Mouse (Mus musculus) layer of hippocampus, adult 9-11 months (tissue): ENCODE measurements around the gene C6.

ENCODE experiments used
- DNase-seq: peaks from one replicate; pipeline ENCODE4 v3.0.0; 2022

Gene C6

DNA sequence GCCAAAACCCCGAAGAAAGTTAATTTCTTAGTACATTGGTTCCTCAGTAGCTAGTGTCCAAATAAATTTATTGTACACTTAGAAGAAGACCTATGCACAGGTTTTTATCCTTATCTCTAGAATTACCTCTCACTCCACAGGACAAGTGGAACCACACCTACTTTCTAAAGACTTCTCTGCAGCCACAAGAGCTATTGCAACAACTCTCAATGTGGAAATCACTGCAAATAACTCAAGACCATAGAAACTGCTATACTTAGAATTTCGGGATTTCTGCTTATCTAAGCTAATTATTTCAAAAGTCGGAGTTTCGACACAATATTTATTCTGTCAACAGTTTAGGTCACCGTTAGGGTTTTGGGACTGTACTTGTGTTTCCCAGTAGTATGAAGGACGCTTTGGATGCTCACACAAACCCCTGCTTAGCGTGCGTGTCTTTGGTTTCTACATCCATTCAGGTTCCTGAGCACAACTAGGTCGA is at the start of gene C6:
Gene C6 (plus strand): TSS at position 346 of the 481 bp plus-strand sequence.
- DNase-seq, result no peak

DNA sequence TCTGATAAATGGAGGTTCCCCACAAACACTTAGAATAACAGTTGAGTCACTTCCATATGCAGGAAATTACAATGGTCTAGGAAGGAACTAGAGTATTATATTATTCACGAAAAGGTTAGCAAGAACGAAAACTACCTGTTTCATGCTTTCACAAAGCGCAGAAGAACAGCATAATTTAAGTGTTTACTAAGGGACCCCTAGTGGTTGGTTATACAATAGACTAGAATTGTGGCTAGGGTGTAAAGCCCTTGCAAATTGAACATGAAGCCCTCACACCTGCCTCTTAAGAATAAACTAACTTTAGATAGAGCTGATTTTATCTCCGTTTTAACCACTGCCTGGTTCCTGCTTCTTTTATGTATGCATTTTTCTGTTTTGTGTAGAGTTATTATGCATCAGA is 29.4 kb upstream of the C6 start:
- no peak for DNase-seq

DNA sequence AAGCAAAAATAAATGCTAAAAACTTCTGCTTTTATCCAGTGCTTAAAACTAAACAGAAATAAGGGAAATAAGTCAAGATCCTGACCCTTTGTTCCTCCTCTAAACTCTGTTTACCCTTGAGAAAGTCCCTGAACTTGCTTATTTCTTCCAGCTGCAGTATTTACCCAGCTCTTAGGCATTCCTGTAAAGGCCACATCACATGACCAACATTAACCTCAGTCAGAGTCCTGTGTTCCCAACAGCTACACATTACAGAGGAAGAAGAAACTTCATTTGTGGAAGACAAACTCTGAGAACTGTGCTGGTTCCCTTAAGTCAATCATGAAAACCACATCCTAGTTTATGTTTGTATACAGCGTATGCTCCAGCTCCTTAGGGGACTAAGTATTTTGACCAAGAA is 7.2 kb downstream of the C6 start:
- no peak for DNase-seq

DNA sequence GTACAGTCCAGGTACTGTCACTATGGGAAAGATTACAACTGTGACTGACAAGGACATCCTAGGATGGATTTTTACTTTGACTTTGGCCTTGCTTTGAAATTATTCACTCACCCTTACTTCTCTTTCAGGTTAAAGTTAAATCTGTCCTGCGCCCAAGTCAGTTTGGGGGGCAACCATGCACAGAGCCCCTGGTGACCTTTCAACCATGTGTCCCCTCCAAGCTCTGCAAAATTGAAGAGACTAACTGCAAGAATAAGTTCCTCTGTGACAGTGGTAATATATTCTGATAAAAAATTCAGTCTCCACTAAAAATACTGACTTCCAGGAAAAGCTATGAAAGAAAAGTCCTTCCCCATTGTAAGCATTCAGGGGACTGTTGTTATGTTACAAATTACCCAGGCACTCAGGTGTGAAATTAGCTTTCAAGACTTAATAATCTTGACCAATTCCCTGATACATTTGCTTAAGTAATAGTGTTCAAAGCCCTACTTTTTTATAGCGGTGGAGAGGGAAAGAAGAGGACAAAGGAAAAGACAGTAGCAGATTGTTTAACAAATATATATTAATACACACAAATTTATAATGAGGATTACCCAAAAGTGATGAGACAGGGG is 8.1 kb downstream of the C6 start:
- DNase-seq, result no peak

DNA sequence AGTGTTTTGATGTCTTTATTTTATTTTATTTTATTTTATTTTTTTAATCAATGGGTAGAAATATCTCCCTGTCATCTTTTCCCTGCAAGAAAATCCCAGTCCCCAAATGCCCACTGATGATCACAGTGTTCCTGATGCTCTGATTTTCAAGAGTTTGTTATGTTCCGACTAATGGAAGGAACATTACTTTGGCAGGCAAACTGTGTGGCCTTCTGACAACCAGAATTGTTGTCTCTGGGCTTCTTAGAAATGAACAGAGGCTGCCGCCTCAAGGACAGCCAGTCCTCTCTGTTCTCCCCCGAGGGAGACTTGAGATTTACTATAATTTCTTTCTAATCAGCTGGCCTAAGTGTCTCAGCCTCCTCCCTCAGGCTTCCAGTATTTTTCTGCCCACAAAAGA is 20.7 kb downstream of the C6 start:
- no peak for DNase-seq

DNA sequence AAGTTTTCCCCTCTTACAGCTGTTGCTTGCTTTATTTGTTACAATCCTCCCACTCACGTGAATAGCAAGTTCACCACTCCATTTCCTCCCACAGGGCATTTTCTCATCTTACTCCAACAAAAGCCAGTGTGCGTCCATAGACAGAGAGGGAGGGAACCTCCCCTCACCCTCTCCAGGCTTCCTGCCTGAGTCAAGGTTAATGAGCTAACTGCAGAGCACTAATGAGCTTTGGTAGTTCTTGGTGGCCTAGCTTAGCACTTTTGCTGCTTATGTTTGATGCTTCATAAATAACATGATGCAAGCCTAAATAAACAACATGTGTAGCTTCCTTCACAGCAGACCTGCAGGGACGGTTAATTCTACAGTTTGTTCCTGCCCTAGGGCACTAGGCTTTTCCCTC is 63.4 kb downstream of the C6 start:
- DNase-seq, result no peak

DNA sequence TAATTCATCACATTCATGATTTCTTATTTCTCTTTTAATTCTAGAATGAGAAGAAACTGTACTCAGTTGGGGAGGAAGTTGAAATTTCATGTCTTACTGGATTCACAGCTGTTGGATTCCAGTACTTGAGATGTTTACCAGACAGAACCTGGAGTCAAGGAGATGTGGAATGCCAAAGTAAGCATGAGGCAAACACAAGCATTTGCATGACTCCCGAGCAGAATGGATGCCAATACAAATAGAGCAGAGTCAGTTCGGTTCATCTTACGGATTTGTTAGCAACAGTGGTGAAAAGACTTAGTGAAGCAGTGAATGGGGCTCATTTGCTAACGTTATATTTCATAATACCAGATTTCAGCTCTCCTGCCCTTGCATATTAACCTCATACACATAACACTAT is 69.9 kb downstream of the C6 start:
- DNase-seq, result no peak

DNA sequence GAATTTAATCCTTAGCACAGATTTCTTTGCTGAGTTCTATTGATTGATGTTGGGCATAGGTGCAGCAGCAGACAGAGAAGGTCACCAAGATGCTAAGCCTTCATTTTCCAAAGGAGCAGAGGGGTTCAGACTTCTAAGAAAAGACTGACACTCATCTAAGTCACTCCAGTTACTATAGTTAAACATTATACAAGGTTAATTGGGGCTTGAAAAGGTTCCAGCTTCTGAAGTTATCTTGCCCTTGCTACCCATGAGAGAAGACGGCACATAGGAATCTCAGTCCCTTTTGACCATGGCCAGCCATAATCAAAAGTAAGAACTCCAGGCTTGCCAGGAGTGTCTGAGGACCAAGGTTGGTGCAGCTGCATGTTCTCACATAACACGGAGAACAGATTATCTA is 77.3 kb downstream of the C6 start:
- no peak for DNase-seq

DNA sequence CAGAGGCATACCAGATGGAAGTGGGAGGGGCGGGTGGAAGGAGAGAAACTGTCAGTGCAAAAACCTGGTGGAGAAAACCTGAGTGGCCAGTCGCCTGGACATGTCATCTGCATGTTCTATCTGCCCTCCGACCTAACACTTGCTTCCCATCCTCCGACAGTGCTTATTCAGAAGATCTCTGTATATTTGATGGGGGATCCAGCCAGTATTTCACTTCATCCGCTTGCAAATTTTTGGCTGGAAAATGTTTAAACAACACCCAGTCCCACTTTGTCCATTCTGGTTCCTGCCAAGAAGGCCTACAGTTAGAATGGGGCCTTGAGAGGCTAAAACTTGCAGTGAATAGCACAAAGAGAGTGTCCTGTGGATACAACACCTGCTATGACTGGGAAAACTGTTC is 81.2 kb downstream of the C6 start:
- no peak for DNase-seq

DNA sequence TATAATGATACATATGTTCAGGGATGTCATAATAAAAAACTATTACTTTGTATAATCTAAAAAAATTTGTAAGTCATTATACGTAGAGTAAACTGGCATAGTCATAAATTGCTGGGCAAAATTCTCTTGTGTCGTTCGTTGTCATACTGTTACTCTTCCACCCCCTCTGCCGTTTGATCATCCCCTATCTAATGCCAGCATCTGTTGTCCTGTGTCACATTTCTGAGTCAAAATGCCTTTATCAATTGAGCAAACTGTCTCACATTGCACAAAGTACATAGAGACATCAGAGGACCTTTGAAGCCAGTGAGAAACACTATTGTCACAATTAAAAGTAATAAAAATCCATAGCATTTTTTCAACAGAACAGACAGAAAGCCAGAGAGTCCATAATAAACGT is 88.0 kb downstream of the C6 start:
- no peak for DNase-seq

DNA sequence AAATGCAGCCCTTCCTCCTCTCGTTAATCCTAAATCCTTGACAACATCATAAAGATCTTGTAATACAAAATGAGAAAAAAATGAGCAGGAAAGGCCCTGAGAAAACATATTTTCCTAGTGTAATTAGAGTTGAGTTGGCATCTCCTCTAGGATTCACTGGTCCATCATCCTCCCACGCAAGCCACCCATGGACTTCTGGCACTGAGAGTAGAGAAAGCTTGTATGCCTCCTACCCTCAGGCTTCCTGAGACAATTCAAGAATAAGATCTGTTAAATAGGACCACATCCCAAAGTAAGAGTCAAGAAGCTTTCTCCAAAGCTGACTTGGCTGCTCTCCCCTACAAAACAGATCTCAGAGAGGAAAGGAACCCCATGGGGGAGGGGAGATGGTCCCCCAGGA is 88.7 kb downstream of the C6 start:
- DNase-seq, result peak; percentile 10

DNA sequence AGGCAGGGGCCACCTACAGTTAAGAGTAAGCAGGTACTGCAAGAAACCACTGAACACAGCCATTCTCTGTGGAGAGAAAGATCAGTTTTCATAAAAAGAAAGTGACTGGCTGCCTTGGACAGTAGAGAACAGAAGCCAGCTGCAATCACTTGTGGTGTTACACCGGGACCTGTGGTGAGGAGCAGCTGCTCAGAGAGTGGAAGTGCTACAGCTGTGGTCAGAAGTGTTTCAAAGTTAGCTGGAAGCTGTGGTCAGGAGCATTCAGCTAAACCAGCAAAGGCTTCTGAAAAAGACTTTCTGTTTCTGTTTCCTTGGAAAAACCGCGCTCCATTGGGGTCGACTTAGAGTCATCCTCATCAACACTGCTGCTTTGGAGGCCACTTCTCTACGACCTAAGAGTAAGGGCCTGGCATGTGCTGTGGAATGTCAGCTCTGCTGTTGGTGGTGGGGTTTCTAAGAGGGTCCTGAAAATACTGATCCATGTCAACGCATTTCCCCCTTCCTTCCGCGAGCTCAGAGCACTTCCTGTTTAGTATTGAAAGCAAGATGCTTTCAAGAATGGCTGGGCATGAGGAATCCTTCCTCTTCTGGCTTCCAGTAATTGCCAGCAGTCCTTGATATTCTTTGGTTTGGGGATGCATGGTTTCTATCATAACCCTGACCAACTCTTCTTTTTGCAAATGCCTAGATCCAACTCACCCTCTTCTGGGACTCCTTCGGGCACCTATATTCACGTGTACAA is 89.9 kb downstream of the C6 start:
- no peak for DNase-seq

DNA sequence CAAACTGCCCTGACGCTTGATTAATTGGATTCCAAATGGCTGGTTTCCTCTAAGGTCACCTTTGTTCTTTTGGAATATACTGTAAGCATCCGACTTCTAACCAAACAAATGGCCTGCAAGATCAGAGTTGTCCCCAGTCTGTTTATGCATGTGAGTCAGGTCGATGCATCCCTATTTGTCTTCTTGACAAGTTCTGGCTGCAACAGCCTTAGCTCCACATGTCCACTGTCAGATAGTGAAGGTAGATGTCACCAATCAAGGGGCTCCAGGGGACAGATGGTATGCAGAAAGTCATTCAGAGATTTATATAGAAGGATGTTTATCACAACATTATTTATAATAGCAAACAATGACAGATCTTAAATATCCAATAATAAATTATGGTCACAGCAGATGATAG is 91.5 kb downstream of the C6 start:
- no peak for DNase-seq

DNA sequence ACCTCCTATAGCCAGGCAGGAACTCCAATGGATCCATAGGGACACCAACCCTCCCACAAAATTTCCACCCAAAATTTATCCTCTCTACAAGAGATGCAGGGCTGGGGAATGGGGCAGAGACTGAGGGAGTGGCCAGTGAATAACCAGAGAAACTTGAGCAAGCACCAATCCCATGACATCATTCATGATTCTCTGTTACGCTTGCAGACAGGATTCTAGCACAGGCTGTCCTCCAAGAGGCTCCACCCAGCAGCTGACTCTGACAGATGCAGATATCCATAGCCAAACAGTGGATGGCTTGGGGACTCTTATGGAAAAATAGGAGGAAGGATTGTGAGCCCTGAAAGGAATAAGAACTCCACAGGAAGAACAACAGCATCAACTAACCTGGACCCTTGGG is 94.2 kb downstream of the C6 start:
- DNase-seq, result no peak

DNA sequence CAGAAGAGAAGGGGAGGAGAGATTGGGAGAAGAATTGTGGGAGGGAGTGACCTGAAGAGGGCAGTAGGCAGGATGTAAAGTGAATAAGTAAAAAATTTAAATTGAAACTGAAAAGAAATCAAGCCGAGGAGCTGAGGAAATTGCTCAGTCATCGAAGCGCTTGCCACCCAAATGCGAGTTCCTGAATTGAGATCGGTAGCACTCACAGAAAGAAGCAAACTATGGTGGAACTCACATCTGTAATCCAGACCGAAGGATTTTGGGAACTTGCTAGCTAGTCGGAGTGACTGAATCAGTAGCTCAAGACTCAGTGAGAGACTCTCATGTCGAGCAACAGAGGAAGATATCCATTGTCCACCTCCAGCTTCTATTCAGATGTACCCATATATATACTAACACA is 94.8 kb downstream of the C6 start:
- DNase-seq, result no peak

DNA sequence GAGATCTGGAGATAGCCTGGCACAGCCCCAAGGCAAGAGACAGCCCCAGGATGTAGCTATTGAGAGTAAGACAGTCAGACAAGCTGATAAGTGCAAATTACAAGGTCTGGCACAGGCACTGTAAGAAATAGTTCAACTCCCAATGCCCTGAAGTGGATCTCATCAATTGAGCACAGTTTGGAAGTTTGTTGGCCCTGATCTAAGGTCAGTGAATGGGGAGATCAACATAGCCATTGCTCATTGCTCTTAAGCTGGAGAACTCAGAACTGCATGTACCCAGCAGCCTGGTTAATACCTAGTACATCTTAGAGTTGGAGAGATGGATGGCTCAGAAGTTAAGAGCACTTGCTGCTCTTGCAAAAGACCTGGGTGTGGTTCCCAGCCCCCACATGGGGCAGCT is 100.8 kb downstream of the C6 start:
- DNase-seq, result no peak

DNA sequence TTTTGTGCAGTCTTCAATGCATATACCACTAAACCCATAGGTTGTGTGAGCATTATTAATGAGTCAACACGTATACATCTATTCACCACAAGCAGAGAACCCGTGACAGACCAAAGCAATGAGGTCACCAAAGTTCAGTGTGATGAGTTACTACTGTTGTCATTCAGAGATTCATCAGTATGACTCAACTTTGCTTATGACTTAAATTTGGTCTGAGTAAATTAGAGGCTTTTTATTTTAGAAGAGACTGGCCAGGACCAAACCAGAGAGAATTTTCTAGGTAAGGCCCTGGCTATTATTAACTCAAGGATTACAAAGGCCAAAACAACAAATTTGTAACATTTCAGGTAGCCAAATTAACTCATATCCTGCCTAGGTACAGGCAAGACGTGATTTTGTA is 109.4 kb downstream of the C6 start:
- no peak for DNase-seq

DNA sequence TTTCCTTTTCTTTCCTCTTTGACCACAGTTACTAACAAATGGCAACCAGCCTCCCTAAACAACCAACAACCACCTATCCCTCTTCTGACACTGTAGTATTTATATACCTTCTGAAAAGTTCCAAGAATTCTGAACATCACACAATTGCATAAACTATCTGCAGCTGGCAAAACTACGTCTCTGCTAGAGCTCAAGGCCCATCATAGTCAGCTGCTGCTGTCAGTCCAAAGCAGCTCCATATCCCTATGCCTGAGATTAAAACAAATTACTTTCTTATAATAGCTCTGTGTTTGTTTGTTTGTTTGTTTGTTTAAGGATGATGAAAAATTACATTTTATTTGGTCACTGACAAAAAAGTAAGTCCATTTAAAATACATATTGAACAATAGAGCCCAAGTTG is 123.0 kb downstream of the C6 start:
- no peak for DNase-seq
